Mouse (Mus musculus): ENCODE measurements around the gene Dnajc6. TPM values are rescaled to one million over a fixed set of nuclear protein-coding genes. Genes with fewer than 3 reads are reported as not detected.

Gene Dnajc6
- polyA plus RNA-seq, 1 experiment from 2014 or later: 0.74 TPM

DNA sequence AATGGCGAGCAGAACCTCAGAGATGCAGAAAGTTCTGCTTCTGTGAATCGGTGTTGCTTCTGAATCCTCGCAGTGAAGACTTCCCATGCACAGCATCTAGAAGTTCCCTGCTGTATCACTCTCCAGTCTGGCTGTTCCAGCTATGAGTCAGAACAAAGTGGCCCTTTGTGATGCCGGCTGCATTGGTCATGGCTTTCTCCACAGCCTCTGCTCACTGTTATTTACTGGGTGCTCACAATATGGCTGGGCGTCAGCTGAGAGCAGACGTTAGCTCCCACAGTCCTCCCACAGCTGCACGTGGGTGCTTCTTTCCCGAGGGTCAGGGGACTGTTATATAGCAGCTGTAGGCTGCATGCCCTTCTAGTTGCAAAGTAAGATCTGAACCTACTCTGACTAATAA, 92.5 kb downstream of the Dnajc6 start:
- no peaks in the 10 kb centered on the region for H3K9me3 ChIP-seq (ENCODE audit: control insufficient read depth, low read length)
- H3K36me3 ChIP-seq (ENCODE audit: control insufficient read depth, insufficient read depth, low read length): no peaks in the 10 kb centered on the region
- H3K4me3 ChIP-seq (ENCODE audit: low read length): no peak overlapping the region
- H3K27ac ChIP-seq (ENCODE audit: low read depth, low read length): no peak overlapping the region
- WGBS: 61% methylated on average over 8 of the region's 8 CpGs
- no peak overlapping the region for H3K9ac ChIP-seq (ENCODE audit: low read depth, low read length)
- H3K4me1 ChIP-seq (ENCODE audit: control insufficient read depth, insufficient read depth, low read length): no peaks in the 10 kb centered on the region
- no peaks in the 10 kb centered on the region for H3K27me3 ChIP-seq (ENCODE audit: control insufficient read depth, insufficient read depth, low read length)
- H3K4me2 ChIP-seq (replicated peaks; ENCODE audit: low read depth, low read length): no peak overlapping the region
- ATAC-seq (ENCODE audit: low FRiP score, low TSS enrichment): no peak

DNA sequence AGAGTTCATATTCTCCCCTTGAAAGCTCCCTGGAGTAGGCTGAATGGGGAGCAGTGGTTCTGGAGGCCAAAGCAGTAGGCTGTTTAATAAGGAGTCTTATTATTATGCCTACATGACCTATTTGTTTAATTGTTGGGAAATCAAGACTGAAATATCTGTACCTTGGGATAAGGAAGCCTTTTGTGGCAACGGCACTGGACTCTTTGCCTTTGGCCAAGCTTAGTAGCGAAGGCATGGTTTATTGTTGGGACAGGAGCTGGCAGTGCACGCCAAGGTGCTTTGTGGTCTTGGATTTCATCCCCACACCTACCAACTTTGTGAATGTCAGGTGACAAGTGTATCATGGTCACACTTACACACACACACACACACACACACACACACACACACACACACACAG, 93.3 kb downstream of the Dnajc6 start:
- H3K9me3 ChIP-seq (ENCODE audit: control insufficient read depth, low read length): no peaks in the 10 kb centered on the region
- H3K4me1 ChIP-seq (ENCODE audit: control insufficient read depth, insufficient read depth, low read length): no peaks in the 10 kb centered on the region
- no peak for ATAC-seq (ENCODE audit: low FRiP score, low TSS enrichment)
- no peak overlapping the region for H3K9ac ChIP-seq (ENCODE audit: low read depth, low read length)
- no peak overlapping the region for H3K4me3 ChIP-seq (ENCODE audit: low read length)
- no peak overlapping the region for H3K4me2 ChIP-seq (replicated peaks; ENCODE audit: low read depth, low read length)
- no peak overlapping the region for H3K27ac ChIP-seq (ENCODE audit: low read depth, low read length)
- 96% methylated on average over 3 of the region's 3 CpGs for WGBS
- no peaks in the 10 kb centered on the region for H3K36me3 ChIP-seq (ENCODE audit: control insufficient read depth, insufficient read depth, low read length)
- no peaks in the 10 kb centered on the region for H3K27me3 ChIP-seq (ENCODE audit: control insufficient read depth, insufficient read depth, low read length)

- Histone ChIP-seq H3K4me1 (ENCODE audit: control insufficient read depth, insufficient read depth, low read length) (no peaks in the 10 kb centered on the region), H3K9me3 (ENCODE audit: control insufficient read depth, low read length) (no peaks in the 10 kb centered on the region), H3K27ac (ENCODE audit: low read depth, low read length) (no peak overlapping the region), H3K9ac (ENCODE audit: low read depth, low read length) (no peak overlapping the region), H3K4me3 (ENCODE audit: low read length) (no peak overlapping the region), H3K27me3 (ENCODE audit: control insufficient read depth, insufficient read depth, low read length) (no peaks in the 10 kb centered on the region), H3K36me3 (ENCODE audit: control insufficient read depth, insufficient read depth, low read length) (no peaks in the 10 kb centered on the region), H3K4me2 (replicated peaks; ENCODE audit: low read depth, low read length) (no peak overlapping the region)
- no peak for ATAC-seq (ENCODE audit: low FRiP score, low TSS enrichment)
- 82% methylated on average over 1 of the region's 1 CpGs for WGBS
Observed at GRCm38 (mm10) chr4:101591400-101591799, 95.0 kb downstream of the Dnajc6 start.

- Histone ChIP-seq H3K4me3 (ENCODE audit: low read length) (no peak overlapping the region), H3K27me3 (ENCODE audit: control insufficient read depth, insufficient read depth, low read length) (no peaks in the 10 kb centered on the region), H3K27ac (ENCODE audit: low read depth, low read length) (no peak overlapping the region), H3K4me2 (replicated peaks; ENCODE audit: low read depth, low read length) (no peak overlapping the region), H3K4me1 (ENCODE audit: control insufficient read depth, insufficient read depth, low read length) (no peaks in the 10 kb centered on the region), H3K9me3 (ENCODE audit: control insufficient read depth, low read length) (no peaks in the 10 kb centered on the region), H3K36me3 (ENCODE audit: control insufficient read depth, insufficient read depth, low read length) (no peaks in the 10 kb centered on the region), H3K9ac (ENCODE audit: low read depth, low read length) (no peak overlapping the region)
- 84% methylated on average over 3 of the region's 3 CpGs for WGBS
- no peak for ATAC-seq (ENCODE audit: low FRiP score, low TSS enrichment)
Observed at GRCm38 (mm10) chr4:101592466-101592865, 96.0 kb downstream of the Dnajc6 start.

DNA sequence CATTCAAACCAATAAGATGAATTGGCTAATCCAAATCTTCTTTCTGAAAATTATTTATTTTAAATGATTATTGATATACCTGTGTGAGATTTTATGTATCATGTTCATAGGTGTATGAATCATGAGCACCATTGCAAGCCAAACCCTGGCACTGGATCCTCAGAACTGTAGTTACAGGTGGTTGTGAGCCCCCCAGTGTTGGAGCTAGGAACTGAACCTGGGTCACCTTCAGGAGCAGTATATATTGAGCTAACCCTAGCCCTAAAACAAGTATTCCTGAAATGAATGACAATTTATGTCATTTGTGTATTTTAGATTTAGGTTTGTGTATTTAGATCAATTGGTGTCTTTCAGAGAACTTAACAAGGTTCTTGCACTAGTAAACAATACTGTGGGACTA, 105.3 kb downstream of the Dnajc6 start:
- no peaks in the 10 kb centered on the region for H3K4me1 ChIP-seq (ENCODE audit: control insufficient read depth, insufficient read depth, low read length)

DNA sequence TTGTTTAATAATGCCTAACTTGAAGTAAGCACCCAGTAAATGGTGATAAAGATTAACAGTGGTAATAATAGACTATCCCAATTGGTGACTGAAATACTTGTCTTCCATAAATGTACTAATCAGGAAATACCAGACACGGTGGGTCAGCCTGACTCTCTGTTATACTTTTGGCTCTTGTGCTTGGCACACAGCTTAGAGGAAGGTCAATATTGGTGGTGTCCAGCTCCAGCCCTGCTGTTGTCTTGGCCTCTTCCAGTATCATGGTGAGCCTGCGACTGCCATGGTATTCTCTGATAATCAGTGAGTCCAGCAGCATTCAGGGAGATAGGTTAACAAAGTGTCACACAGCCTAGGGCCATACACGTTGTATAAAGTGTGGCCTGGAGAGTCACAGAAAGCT, 107.2 kb downstream of the Dnajc6 start:
- no peaks in the 10 kb centered on the region for H3K27me3 ChIP-seq (ENCODE audit: control insufficient read depth, insufficient read depth, low read length)
- H3K27ac ChIP-seq (ENCODE audit: low read depth, low read length): no peak overlapping the region
- ATAC-seq (ENCODE audit: low FRiP score, low TSS enrichment): no peak
- H3K36me3 ChIP-seq (ENCODE audit: control insufficient read depth, insufficient read depth, low read length): no peaks in the 10 kb centered on the region
- no peak overlapping the region for H3K4me3 ChIP-seq (ENCODE audit: low read length)
- no peaks in the 10 kb centered on the region for H3K9me3 ChIP-seq (ENCODE audit: control insufficient read depth, low read length)
- 88% methylated on average over 3 of the region's 3 CpGs for WGBS
- no peak overlapping the region for H3K4me2 ChIP-seq (replicated peaks; ENCODE audit: low read depth, low read length)
- H3K4me1 ChIP-seq (ENCODE audit: control insufficient read depth, insufficient read depth, low read length): no peaks in the 10 kb centered on the region
- no peak overlapping the region for H3K9ac ChIP-seq (ENCODE audit: low read depth, low read length)

More for the DNA sequence above, 105.3 kb downstream of the Dnajc6 start:
- Histone ChIP-seq H3K27me3 (ENCODE audit: control insufficient read depth, insufficient read depth, low read length) (no peaks in the 10 kb centered on the region), H3K36me3 (ENCODE audit: control insufficient read depth, insufficient read depth, low read length) (no peaks in the 10 kb centered on the region), H3K27ac (ENCODE audit: low read depth, low read length) (no peak overlapping the region), H3K4me3 (ENCODE audit: low read length) (no peak overlapping the region), H3K4me2 (replicated peaks; ENCODE audit: low read depth, low read length) (no peak overlapping the region), H3K9me3 (ENCODE audit: control insufficient read depth, low read length) (no peaks in the 10 kb centered on the region), H3K9ac (ENCODE audit: low read depth, low read length) (no peak overlapping the region)
- ATAC-seq (ENCODE audit: low FRiP score, low TSS enrichment): no peak

DNA sequence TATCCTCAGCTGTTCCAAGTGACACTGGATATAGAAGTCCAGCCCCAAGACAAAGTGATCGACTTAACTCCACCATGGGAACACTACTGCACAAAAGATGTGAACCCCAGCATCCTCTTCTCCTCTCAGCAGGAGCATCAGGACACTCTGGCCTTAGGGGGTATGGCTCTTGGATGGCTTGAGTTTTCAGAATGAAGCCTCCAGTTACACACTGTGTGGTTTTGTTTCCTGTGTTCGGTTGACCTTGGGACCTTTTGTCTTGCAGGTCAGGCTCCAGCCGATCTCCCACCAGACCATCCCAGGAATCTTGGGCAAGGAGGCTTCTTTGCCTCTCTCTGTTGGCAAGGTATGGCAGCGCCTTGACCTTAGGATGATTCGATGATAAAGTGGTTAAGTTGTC, 120.1 kb downstream of the Dnajc6 start:
- Histone ChIP-seq H3K4me3 (ENCODE audit: low read length) (no peak overlapping the region), H3K4me1 (ENCODE audit: control insufficient read depth, insufficient read depth, low read length) (no peaks in the 10 kb centered on the region), H3K27me3 (ENCODE audit: control insufficient read depth, insufficient read depth, low read length) (no peaks in the 10 kb centered on the region), H3K9ac (ENCODE audit: low read depth, low read length) (no peak overlapping the region), H3K36me3 (ENCODE audit: control insufficient read depth, insufficient read depth, low read length) (no peaks in the 10 kb centered on the region), H3K4me2 (replicated peaks; ENCODE audit: low read depth, low read length) (no peak overlapping the region), H3K9me3 (ENCODE audit: control insufficient read depth, low read length) (no peaks in the 10 kb centered on the region), H3K27ac (ENCODE audit: low read depth, low read length) (no peak overlapping the region)
- WGBS: 83% methylated on average over 5 of the region's 5 CpGs
- ATAC-seq (ENCODE audit: low FRiP score, low TSS enrichment): no peak

DNA sequence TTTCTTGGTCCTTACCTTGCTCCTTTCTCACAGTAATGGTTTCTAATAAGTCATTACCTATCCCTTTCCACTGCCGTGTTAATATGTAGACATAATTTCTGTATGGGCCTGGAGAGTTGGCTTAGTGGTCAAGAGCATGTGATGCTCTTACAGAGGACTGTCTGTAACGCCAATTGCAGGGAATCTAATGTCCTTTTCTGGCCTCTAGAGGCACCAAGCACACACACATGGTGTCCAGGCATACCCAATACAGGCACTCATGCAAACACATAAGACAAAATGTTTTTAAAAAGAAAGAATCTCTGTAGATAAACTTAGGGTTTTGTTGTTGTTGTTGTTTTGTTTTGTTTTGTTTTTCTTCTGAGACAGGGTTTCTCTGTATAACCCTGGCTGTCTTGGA, 121.3 kb downstream of the Dnajc6 start:
- no peaks in the 10 kb centered on the region for H3K9me3 ChIP-seq (ENCODE audit: control insufficient read depth, low read length)
- H3K4me1 ChIP-seq (ENCODE audit: control insufficient read depth, insufficient read depth, low read length): no peaks in the 10 kb centered on the region
- no peaks in the 10 kb centered on the region for H3K36me3 ChIP-seq (ENCODE audit: control insufficient read depth, insufficient read depth, low read length)
- no peaks in the 10 kb centered on the region for H3K27me3 ChIP-seq (ENCODE audit: control insufficient read depth, insufficient read depth, low read length)
- ATAC-seq (ENCODE audit: low FRiP score, low TSS enrichment): no peak
- H3K4me3 ChIP-seq (ENCODE audit: low read length): no peak overlapping the region
- no peak overlapping the region for H3K9ac ChIP-seq (ENCODE audit: low read depth, low read length)
- H3K27ac ChIP-seq (ENCODE audit: low read depth, low read length): no peak overlapping the region
- no peak overlapping the region for H3K4me2 ChIP-seq (replicated peaks; ENCODE audit: low read depth, low read length)
- WGBS: 69% methylated on average over 2 of the region's 2 CpGs

DNA sequence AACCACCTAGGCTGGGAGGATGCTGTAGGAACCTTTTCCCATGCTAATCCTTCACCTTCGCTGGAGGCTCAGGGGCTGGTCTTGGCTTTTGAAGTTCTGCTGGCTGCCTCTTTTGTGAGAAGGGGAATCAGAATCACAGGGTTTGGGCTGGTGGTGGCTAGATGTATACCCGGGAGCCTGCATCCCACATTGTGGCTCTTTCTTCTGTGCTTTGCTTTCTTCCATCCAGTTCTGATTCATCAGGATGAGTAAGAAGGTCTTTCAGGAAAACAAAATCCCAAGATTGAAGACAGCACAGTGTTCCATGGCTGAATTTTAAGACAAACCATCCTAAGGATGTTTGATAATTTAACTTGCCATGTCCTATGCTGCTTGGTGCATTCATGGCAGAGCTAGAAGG, 123.8 kb downstream of the Dnajc6 start:
- no peaks in the 10 kb centered on the region for H3K27me3 ChIP-seq (ENCODE audit: control insufficient read depth, insufficient read depth, low read length)
- no peak for ATAC-seq (ENCODE audit: low FRiP score, low TSS enrichment)
- 61% methylated on average over 2 of the region's 2 CpGs for WGBS
- no peak overlapping the region for H3K4me3 ChIP-seq (ENCODE audit: low read length)
- H3K36me3 ChIP-seq (ENCODE audit: control insufficient read depth, insufficient read depth, low read length): no peaks in the 10 kb centered on the region
- no peak overlapping the region for H3K4me2 ChIP-seq (replicated peaks; ENCODE audit: low read depth, low read length)
- H3K9me3 ChIP-seq (ENCODE audit: control insufficient read depth, low read length): no peaks in the 10 kb centered on the region
- no peak overlapping the region for H3K9ac ChIP-seq (ENCODE audit: low read depth, low read length)
- no peaks in the 10 kb centered on the region for H3K4me1 ChIP-seq (ENCODE audit: control insufficient read depth, insufficient read depth, low read length)
- H3K27ac ChIP-seq (ENCODE audit: low read depth, low read length): no peak overlapping the region

- Histone ChIP-seq H3K9ac (ENCODE audit: low read depth, low read length) (no peak overlapping the region), H3K4me3 (ENCODE audit: low read length) (no peak overlapping the region), H3K4me2 (replicated peaks; ENCODE audit: low read depth, low read length) (no peak overlapping the region), H3K27ac (ENCODE audit: low read depth, low read length) (no peak overlapping the region), H3K36me3 (ENCODE audit: control insufficient read depth, insufficient read depth, low read length) (no peaks in the 10 kb centered on the region), H3K27me3 (ENCODE audit: control insufficient read depth, insufficient read depth, low read length) (no peaks in the 10 kb centered on the region), H3K4me1 (ENCODE audit: control insufficient read depth, insufficient read depth, low read length) (no peaks in the 10 kb centered on the region), H3K9me3 (ENCODE audit: control insufficient read depth, low read length) (no peaks in the 10 kb centered on the region)
- WGBS: 87% methylated on average over 5 of the region's 5 CpGs
- no peak for ATAC-seq (ENCODE audit: low FRiP score, low TSS enrichment)
Observed at GRCm38 (mm10) chr4:101621241-101621640, 124.8 kb downstream of the Dnajc6 start.

All from kidney, embryonic 14.5 days (tissue).